Mouse (Mus musculus): ENCODE data around the gene Cnfn.
"Not testable (repeated sequence)": the region's sequence is repeated elsewhere in the genome, so short reads cannot be mapped to it uniquely, and the experiment has no call there.

Cnfn gene

DNA sequence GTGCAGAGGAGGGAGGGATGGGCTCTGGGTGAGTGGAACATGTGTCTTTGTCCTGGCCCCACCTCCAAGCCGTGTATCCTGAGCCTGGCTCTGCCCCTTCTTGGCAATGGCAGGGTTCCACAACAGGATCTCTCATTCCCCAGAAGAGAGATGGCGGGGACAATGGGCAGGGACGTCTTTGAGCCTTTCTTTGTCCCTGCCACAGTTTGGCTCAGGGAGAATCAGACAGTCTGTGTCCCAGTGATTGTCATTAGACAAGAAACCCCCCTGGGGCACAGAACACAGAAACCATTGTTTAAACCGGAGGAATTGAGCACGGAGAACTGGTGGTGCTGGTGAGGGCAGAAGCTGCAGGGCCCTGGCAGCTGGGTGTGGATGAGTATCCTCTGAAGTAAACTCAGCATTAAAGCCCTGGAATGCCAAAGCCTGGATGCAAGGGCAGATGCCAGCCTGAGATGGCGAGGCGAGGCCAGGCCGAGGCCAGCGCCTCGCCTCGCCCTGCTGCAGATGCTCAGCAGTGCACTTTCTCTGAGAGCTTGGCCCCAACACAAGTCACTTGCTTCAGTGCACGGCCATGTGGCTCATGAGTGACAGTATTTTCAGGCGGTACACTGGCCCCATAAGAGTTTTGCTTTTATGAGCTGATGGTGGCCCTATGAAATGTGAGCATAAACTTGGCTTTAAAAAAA lies 3.4 kb downstream of the Cnfn start:
- no peak for DNase-seq (ENCODE audit: low spot score)

GRCm38 (mm10) chr7:25363632-25364031 lies 5.9 kb downstream of the Cnfn start:
- no peak for DNase-seq (ENCODE audit: low spot score)

DNA sequence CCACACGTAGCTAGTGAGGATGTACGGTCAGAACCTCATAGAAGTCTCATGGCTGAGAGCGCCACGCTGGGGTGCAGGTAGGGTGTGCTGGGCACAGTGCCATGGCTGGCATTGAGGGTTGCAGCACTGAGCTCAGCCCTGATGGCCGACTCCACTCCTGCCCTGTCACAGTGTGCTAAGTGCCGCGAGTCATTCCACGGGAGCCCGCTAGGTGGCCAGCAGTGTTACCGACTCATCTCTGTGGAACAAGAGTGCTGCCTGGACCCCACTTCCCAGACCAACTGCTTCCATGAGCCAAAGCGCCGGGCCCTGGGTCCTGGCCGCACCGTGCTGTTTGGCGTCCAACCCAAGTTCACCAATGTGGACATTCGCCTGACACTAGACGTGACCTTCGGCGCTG lies 6.4 kb downstream of the Cnfn start:
- no peak for DNase-seq (ENCODE audit: low spot score)

DNA sequence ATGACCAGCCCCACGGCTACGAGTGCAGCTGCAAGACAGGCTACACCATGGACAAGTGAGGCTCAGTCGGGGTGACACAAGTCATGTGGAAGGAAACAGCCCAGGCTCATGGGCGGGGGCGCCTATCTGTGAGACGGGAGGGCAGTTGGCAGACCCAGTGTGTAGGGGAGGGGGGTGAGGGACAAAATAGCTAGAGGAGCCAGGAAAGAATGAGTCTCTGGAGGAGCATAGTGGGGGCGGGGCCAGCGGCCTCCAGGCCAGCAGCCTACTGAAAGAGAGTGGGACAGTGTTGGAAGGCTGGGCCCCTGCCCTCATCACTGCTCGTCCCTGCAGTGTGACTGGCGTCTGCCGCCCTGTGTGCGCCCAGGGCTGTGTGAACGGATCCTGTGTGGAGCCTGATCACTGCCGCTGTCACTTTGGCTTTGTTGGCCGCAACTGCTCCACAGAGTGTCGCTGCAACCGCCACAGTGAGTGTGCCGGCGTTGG lies 10.8 kb downstream of the Cnfn start:
- DNase-seq (ENCODE audit: low spot score), result no peak

- no peak for DNase-seq (ENCODE audit: low spot score)
Observed at GRCm38 (mm10) chr7:25348861-25349260, 20.7 kb downstream of the Cnfn start.

GRCm38 (mm10) chr7:25341000-25341784 lies 28.3 kb downstream of the Cnfn start:
- DNase-seq (ENCODE audit: low spot score), result no peak

DNA sequence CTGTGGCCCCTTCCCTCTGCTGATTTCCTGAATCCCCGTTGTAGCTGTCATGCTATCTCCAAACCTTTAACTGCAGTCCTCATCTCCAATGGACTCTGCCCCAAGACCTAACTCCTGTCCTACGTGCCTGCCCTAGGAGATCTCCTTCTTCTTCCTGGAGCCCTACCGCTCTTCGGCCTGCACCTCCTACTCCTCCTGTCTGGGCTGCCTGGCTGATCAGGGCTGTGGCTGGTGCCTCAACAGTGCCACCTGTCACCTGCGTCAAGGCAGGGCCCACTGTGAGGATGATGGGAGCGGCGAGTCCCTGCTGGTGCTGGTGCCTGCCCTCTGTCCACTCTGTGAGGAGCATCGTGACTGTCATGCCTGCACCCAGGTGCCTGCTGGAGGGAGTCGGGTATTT lies 30.2 kb downstream of the Cnfn start:
- DNase-seq (ENCODE audit: low spot score), result no peak

DNA sequence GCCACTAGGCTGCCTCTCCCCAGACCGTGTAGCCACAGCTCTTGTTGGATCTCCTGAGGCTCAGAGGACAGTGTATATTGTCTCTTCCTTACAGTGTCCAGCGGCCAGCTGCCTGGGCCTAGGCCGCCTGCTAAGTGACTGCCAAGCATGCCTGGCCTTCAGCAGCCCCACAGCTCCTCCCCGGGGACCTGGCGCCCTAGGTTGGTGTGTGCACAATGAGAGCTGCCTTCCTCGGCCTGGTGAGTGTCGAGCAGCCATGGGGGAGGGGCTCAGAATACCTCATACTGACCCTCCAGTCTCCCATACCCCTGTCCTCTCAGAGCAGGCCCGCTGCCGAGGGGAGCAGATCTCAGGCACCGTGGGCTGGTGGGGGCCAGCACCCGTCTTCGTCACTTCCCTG lies 35.1 kb downstream of the Cnfn start:
- DNase-seq (ENCODE audit: low spot score), result no peak

DNA sequence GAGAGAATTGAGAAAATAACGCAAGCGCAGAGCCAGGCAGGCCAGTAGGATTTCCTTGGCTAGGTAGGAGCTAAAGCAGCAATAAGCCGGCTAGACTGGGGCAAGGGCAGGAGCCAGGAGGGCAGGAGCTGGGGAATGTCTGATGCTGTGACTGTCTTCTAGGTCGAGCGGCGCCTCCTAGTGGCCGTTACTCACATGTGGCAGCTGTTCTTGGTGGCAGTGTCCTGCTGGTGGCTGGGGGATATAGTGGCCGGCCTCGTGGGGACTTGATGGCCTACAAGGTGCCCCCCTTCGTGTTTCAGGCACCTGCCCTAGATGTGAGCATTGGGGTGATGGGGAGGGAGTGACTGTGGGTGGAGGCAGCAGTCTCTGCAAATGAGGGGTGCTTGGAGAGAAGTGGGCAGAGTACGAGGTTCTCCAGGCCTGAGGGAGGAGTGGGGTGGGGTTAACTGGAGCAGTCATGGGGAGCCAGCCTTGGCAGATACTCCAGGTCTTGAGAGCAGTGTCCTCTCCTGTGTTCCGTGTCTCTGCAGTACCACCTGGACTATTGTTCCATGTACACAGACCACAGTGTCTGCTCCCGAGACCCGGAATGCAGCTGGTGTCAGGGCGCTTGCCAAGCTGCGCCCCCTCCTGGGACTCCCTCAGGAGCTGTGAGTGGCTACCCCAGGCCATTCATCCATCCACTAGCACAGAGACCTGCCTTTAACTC lies 35.8 kb downstream of the Cnfn start:
- DNase-seq (ENCODE audit: low spot score), result peak; percentile 68

GRCm38 (mm10) chr7:25326233-25326632 lies 43.3 kb downstream of the Cnfn start:
- no peak for DNase-seq (ENCODE audit: low spot score)

DNA sequence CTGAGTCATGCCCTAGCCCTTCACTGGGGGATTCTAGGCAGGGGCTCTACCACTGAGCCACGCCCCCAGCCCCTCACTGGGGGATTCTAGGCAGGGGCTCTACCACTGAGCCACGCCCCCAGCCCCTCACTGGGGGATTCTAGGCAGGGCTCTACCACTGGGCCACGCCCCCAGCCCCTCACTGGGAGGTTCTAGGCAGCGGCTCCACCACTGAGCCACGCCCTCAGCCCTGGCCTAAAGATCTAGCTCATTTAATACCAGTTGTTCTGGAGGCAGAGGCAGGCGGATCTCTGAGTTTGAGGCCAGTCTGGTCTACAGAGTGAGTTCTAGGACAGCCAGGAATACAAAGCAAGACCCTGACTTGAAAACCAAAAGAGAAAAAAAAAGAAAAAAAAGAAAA lies 44.1 kb downstream of the Cnfn start:
- DNase-seq (ENCODE audit: low spot score), result not testable (repeated sequence)

DNA sequence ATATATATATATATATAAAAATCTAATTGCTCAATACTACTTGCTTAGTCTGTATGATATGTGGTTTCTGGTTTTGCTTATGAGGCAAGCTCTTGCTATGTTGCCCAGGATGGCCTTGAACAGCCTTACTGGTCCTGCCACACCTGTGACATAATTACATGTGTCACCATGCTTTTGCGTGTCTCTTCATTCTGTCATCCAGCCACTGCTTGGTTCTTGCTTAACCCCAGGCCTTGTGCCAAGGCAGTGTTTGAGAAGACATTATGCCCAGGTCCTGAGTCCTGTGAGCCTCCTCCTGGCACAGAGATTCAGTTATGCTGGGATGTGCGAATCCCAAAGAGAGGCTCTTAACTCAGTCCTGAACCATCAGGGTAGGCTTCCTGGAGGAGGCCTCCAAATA lies 46.3 kb downstream of the Cnfn start:
- DNase-seq (ENCODE audit: low spot score), result no peak

DNA sequence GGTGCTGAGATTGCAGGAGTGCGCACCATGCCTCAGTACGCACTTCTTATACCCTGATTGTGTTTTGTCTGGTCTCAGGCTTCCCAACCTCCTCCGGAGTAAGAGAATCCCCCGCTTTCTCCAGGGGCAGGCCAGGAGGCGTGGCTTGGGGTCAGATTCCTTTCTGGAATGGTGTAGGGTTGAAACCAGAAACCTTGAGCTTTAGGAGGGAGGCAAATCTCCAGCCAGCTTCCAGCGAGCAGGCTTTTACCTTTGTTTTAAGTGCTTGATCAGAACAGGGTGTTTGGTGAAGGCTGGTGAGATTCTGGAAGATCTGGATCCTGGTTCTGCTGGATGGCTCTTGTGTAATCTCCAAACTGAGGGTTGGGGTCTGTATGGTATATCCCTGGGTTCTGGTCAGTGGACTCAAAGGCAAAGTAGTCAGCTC lies 47.5 kb downstream of the Cnfn start:
- no peak for DNase-seq (ENCODE audit: low spot score)
